Mouse (Mus musculus) megakaryocyte, embryonic 14.5 days (primary cell): ENCODE results near the gene Il1rn. TPM values are rescaled to one million over a fixed set of nuclear protein-coding genes. Genes with fewer than 3 reads are reported as not detected.
A peak's percentile ranks its signal among the peaks of the same experiment; 100 is the strongest.

Source experiments
- H3K27me3 ChIP-seq: replicated peaks from 2 replicates; pipeline ENCODE3; 2012; ENCODE audit warnings: inconsistent platforms
- H3K36me3 ChIP-seq: replicated peaks from 2 replicates; pipeline ENCODE3; 2012; ENCODE audit warnings: low read length, inconsistent platforms, mixed read lengths
- H3K4me1 ChIP-seq: 2 replicates; pipeline ENCODE4 v1.6.1; 2012; ENCODE audit warnings: inconsistent platforms
- H3K4me3 ChIP-seq: replicated peaks from 2 replicates; pipeline ENCODE3; 2012; ENCODE audit warnings: moderate library complexity, mild to moderate bottlenecking, inconsistent platforms
- H3K9me3 ChIP-seq: 2 replicates; pipeline ENCODE4 v1.6.1; 2012; ENCODE audit warnings: inconsistent platforms
- FLI1 ChIP-seq: IDR thresholded peaks from 2 replicates; pipeline ENCODE4 v1.6.1; 2012; ENCODE audit warnings: low read length, inconsistent platforms, mixed read lengths
- GATA1 ChIP-seq: IDR thresholded peaks from 3 replicates; pipeline ENCODE4 v1.6.1; 2012; ENCODE audit warnings: mixed read lengths, low read length, inconsistent platforms, borderline replicate concordance
- polyA plus RNA-seq: library from polyadenylated mRNA; stranded (reverse); fragments of >175 nt; gene quantifications from 2 replicates; pipeline ENCODE4 v1.2.3, GENCODE M21; 2012; ENCODE audit warnings: low replicate concordance; ENCODE audit not compliant: insufficient read depth

Il1rn gene
- polyA plus RNA-seq, 1 experiment: 0.07 TPM

DNA sequence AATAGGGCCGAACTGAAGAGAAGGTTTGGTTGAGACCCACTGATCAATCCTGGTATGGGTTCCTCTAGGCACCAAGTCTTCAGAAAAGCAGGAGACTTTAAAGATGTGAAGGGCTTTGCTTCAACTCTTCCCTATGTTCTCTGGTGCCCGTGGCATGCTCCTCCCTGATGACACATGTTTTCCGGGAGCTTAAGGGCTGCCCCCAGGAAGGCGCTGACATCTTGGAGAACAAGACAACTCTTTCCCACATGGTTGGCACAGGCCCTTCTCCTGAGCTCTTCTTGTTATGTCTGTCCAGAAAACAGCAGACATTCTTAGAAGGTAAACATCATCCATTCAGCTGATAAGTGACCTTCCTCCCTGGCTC lies 31.2 kb downstream of the Il1rn start:
- Histone ChIP-seq H3K36me3 (no peaks in the 10 kb centered on the region), H3K4me1 (peaks cover 40% of the 10 kb centered on the region), H3K27me3 (no peaks in the 10 kb centered on the region), H3K4me3 (peak overlapping the region; percentile 91), H3K9me3 (no peaks in the 10 kb centered on the region)
- TF ChIP-seq GATA1: no peak
- TF ChIP-seq FLI1: no peak

DNA sequence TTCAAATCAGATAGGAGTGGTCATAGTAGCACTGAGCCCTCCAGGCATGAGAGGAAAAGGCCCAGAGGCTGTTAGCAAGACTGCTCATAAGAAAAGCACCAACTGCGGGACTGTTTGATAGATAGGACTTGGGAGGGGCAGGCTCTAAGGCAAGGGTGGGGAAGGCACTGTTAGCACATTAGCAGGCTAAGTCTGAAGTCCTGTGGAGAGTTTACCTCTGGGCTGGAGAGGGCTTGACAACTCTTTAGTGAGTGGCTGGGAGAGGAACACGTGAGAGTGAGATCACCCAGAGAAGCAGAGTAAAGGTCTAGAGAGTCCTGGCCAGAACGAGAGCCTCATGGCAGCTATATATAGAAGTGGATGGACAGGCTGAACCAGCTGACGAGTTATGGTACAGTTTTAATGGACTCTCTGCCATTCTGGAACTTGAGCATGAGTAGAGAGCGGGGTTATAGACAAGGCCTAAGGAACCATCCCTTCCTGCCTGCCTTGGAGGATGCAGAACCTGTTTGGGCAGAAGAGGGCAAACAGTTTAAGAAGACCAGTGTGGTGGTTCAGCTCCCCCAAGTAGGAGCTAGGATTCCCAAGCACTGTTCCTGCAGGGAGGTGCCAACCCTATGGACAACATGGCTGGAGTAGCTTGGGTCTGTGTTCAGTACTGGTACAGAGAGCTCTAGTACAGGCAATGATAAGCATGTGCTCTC lies 42.2 kb downstream of the Il1rn start:
- H3K9me3 ChIP-seq: no peaks in the 10 kb centered on the region
- H3K27me3 ChIP-seq: no peaks in the 10 kb centered on the region
- TF ChIP-seq FLI1 (no peak), GATA1 (no peak)
- no peak overlapping the region for H3K4me3 ChIP-seq
- H3K36me3 ChIP-seq: peaks cover 3% of the 10 kb centered on the region
- peaks cover 45% of the 10 kb centered on the region for H3K4me1 ChIP-seq

DNA sequence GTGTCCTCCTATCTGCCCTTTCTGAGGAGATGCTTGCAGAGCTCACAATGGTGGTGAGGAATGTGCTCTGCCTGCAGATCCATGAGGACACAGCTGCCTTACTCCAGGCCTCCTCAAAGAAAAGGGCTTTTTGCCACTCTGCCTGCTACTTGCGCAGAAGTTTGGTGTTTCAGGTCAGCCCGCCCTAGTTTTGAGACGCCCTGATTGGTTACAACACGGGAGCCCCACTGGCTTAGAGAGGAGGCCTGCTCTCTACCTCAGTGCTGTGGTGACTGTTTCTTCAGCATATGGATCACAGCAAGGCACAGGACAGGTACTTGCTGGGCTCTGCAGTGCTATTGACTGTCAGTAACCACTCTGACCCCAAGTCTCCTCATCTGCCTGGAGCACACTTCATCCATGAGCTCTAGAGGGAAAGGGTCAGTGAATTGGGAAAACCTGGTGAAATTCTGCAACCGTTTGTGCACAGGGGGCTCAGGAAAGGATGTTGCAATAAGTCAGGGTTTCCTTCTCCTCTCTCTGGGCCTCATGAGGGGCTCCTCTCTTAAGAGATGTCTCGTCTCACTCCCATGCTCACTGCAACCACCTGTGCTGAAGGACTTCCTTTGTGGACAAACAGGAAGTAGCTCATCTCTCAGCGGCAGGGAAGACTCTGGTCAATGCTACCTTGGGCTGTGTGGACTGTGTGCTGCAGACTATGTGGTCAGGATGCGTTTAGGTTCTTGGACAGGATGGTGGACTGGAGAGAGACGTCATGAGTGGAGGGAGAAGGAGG lies 46.0 kb downstream of the Il1rn start:
- Histone ChIP-seq H3K4me3 (peak overlapping the region; percentile 15), H3K27me3 (no peaks in the 10 kb centered on the region), H3K4me1 (peaks cover 83% of the 10 kb centered on the region), H3K36me3 (peaks cover 5% of the 10 kb centered on the region), H3K9me3 (no peaks in the 10 kb centered on the region)
- TF ChIP-seq FLI1 (no peak), GATA1 (no peak)

DNA sequence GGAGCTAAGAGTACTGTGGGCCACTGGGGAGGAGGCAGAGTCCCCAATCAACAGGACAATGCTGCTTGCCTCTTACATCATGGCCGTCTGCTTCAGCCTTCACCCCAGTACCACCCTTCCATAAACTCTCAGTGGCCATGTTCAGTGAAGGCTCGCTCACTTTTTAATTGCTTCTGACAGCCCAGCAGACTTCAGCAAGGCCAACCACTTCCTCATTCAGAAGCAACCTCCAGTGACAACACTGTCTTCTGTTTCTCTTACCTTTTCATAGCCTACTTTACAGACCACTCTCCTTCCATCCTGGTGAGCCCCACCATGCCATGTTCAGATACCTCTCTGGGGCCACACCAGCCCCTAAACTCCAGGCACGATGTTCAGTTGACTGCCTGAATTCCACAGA lies 47.0 kb downstream of the Il1rn start:
- H3K36me3 ChIP-seq: peaks cover 13% of the 10 kb centered on the region
- no peaks in the 10 kb centered on the region for H3K9me3 ChIP-seq
- TF ChIP-seq GATA1 (no peak), FLI1 (no peak)
- H3K4me1 ChIP-seq: peaks cover 84% of the 10 kb centered on the region
- H3K27me3 ChIP-seq: no peaks in the 10 kb centered on the region
- H3K4me3 ChIP-seq: peak overlapping the region; percentile 82

DNA sequence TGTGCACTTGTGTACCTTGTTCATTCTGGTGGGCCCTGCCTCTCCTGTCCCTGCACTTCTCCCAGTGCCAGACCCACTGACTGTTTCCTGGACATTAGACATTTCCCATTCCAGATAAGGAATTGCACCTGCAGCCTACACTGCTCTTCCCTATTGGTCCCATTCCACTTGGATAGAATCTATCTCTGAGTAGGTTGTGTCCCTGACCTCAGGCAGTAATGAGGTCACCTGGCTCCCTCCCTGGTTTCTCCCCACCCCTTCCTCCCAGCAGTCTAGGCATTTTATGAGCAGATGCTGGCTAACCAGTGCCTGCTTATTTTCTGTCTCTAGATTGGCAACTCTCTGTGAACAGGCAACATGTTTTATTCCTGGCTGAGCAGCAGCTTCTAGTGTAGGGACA lies 47.7 kb downstream of the Il1rn start:
- Histone ChIP-seq H3K9me3 (no peaks in the 10 kb centered on the region), H3K4me1 (peaks cover 85% of the 10 kb centered on the region), H3K27me3 (no peaks in the 10 kb centered on the region), H3K4me3 (peak overlapping the region; percentile 93), H3K36me3 (peaks cover 16% of the 10 kb centered on the region)
- TF ChIP-seq GATA1 (no peak), FLI1 (no peak)

DNA sequence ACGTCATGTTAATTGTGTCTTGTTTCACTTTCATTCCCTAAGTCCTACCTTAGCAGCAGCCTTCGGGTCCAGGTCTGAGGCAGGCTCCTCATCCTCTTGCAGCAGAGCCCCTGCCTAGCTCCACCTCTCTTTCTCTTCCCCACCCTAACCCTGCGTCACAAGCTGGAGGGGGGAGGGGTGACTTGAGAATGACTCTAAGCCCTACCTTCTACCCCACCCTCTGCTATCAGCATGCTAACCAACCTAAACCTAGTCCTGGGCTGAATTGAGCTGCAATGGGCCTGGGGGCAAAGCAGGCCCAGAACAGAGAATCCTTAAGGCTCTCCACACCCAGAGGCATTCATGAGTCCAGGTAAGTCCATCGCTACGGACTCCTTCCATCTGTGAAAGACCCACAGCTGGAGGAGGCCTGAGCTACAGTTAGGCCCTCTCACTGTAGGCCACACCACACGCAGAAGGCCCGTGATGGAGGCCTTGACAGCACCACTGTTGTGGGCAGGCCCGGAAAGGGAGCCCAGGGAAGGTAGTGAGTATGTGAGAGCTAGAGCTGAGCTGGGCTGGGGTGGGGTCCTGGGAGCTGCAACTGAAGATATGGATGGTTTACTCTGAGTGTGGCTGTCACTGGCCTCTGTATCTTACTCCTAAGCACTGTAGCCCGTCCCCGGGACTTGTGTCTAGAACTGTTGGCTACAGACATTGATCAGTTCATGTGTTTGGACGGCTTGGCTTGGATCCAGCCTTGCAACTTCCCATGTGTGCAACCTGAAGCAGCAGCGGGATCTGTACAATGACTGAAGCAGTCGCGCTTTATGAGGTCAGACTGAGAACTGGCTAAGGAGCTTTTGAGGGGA lies 48.7 kb downstream of the Il1rn start:
- Histone ChIP-seq H3K27me3 (no peaks in the 10 kb centered on the region), H3K4me1 (peaks cover 94% of the 10 kb centered on the region), H3K36me3 (peaks cover 25% of the 10 kb centered on the region), H3K9me3 (no peaks in the 10 kb centered on the region), H3K4me3 (peak overlapping the region; percentile 93)
- no peak for TF ChIP-seq GATA1
- no peak for TF ChIP-seq FLI1

DNA sequence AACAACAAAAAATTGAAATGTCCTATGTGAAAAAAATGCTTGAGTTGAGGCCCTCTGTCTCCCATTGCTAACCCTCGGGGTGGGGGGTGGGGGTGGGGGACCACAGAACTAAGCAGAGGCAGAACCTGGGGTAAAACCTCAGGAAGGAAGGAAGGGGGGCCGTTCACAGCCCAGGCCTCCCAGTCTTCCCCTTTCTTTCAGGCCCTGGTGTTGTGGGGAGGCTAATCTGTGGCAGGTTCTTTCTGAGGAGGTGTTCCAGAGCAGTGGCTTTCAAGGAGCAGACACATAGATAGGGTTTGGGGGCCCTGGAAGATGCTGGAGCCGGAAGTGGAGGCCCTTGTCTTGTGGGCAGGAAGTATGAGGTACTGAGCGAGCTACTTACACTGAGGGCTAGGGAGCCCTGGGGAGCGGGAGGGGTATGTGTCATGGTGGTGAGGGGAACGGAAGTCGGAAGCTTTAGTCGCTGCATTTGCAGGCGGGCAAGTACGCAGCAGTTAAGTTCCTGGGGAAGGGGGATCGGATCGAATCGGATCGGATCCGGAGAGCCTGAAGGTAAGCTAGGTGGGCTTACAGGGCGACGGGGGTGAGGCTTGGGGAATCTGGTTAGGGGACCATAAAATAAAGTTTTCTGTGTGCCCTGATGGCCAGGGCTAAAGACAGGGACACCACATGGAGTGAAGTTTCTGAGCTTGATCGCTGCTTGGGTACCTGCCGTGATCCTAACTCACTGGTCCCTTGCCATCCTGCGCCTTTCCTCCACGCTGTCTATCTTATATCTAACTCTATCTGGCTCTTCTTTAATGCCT lies 49.7 kb downstream of the Il1rn start:
- Histone ChIP-seq H3K36me3 (peaks cover 36% of the 10 kb centered on the region), H3K27me3 (no peaks in the 10 kb centered on the region), H3K9me3 (no peaks in the 10 kb centered on the region), H3K4me3 (peak overlapping the region; percentile 93), H3K4me1 (peaks cover 100% of the 10 kb centered on the region)
- TF ChIP-seq FLI1 (peak; percentile 59), GATA1 (no peak)

DNA sequence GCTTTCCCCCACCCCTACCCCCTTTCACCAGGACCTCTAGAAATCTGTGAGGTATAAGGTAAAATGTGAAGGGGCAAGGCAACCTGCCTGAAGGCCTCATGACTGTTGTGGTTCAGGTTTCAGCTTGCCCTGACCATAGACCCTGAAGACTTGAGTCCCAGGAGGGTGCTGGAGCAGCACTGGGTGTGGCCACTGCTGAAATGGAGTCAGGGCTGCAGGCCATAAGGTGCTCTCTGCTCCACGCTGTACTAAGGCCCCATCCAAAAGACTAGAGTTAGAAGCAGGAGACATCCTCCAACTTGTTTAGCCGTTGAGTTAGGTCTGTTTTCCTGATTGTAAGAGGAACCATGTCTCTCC lies 50.3 kb downstream of the Il1rn start:
- TF ChIP-seq FLI1 (no peak), GATA1 (no peak)
- H3K4me1 ChIP-seq: peaks cover 99% of the 10 kb centered on the region
- H3K4me3 ChIP-seq: peak overlapping the region; percentile 93
- peaks cover 41% of the 10 kb centered on the region for H3K36me3 ChIP-seq
- no peaks in the 10 kb centered on the region for H3K27me3 ChIP-seq
- H3K9me3 ChIP-seq: no peaks in the 10 kb centered on the region

DNA sequence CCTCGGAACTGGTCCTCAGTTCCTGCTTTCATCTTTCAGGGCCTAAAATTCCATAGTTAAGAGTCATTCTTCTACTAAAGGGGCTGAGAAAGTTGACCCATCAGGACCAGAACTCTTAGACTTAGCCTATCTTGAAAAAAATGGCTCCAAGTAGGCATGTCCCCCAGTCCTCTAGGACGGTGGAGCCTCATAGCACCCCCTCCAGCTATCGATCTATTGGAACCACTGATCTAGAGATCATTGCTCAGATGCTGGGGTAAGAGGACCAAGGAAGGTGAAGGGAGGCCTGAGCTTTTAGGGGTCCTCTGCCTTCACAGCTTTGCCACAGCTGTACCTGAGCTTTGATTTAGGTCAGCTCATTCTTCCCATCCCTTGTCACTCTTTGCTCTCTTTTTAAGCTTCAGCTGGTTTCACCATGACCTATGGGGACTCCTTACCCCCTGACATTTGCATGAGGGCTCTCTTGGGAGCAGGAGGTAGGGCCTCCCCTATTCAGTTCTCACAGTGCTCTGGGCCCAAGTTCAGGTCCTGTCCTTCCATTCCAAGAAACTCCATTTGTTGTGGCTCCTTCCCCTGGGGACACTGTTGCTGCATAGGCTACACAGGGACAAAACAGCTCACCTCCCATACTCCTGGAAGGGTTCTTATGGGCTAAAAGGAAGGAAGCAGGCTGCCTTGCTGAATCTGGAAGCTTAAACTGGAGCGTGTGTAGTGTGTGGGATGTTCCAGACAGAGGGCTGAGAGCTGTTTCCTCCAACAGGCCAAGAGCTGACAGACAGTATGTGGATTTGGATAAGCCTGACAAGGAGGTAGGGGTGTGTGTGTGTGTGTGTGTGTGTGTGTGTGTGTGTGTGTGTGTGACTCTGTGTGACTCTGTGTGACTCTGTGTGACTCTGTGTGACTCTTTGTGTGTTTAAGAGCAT lies 51.0 kb downstream of the Il1rn start:
- H3K4me1 ChIP-seq: peaks cover 99% of the 10 kb centered on the region
- H3K9me3 ChIP-seq: no peaks in the 10 kb centered on the region
- peaks cover 48% of the 10 kb centered on the region for H3K36me3 ChIP-seq
- H3K4me3 ChIP-seq: peak overlapping the region; percentile 93
- TF ChIP-seq GATA1 (no peak), FLI1 (no peak)
- H3K27me3 ChIP-seq: no peaks in the 10 kb centered on the region
